Comparison of ENCODE assay signal across 11 mouse cellular contexts in the genomic region with DNA sequence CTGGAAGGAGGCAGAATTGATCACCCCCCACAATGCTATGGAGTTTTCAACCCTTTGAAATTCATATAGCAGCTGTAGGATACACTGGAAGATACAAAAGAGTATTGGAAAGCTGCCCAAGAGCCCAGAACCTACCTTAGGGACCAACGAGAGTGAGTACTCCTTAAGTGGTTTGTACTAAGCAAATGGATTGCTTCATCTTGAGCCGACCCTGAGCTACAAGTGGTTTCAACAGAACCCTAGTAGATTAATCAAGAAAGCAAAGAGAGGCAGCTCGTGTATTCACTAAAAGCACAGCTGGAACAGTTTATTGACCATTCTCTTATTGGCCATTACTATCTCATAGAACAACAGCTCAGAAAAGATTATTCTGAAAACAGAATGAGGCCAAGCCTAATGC. TPM values are rescaled to one million over a fixed set of nuclear protein-coding genes. Genes with fewer than 3 reads are reported as not detected.
DNase-seq lines count a peak whose midpoint lies in the region; ATAC-seq lines count a peak whose summit lies in the region.
"Had no signal": no experiment of that assay in that cellular context is flagged by ENCODE, and none has a peak within 500 bp of the region (broad histone marks: within the 10 kb centered on the region; RNA-seq: fewer than 3 reads in every experiment).

No protein-coding gene starts in this region.

- no peaks in the 10 kb centered on the region for H3K9me3 ChIP-seq in intestine, embryonic 14.5 days (ENCODE audit: control insufficient read depth, low read length)
- H3K9me3 ChIP-seq in intestine, embryonic 15.5 days: no peaks in the 10 kb centered on the region
- H3K9me3 ChIP-seq in embryonic facial prominence, embryonic 12.5 days: no peaks in the 10 kb centered on the region
- no peaks in the 10 kb centered on the region for H3K9me3 ChIP-seq in limb, embryonic 13.5 days
- no peaks in the 10 kb centered on the region for H3K9me3 ChIP-seq in midbrain, embryonic 14.5 days (ENCODE audit: control insufficient read depth, low read length)
- no peaks in the 10 kb centered on the region for H3K9me3 ChIP-seq in intestine, embryonic 16.5 days (ENCODE audit: control insufficient read depth, low read length)
- H3K9me3 ChIP-seq: embryonic facial prominence, embryonic 15.5 days had no signal

- H3K4me2 ChIP-seq in intestine, embryonic 14.5 days (ENCODE audit: low read length): 0 out of 2 replicates have a peak overlapping the region, but pooled peaks have one; percentile 4
- H3K4me2 ChIP-seq in intestine, embryonic 15.5 days (replicated peaks): no peak overlapping the region
- H3K4me2 ChIP-seq in embryonic facial prominence, embryonic 12.5 days (replicated peaks): peak overlapping the region; percentile 93; the same call in 1 of the 2 replicates
- H3K4me2 ChIP-seq in limb, embryonic 13.5 days (replicated peaks): peak overlapping the region; percentile 91; the same call in 1 of the 2 replicates
- H3K4me2 ChIP-seq in midbrain, embryonic 14.5 days (ENCODE audit: low read length): peak overlapping the region; percentile 77
- H3K4me2 ChIP-seq in intestine, embryonic 16.5 days (ENCODE audit: low read depth, low read length): no peak overlapping the region

- no peak overlapping the region for H3K27ac ChIP-seq in intestine, embryonic 14.5 days (ENCODE audit: low read depth)
- no peak overlapping the region for H3K27ac ChIP-seq in intestine, embryonic 15.5 days
- no peak overlapping the region for H3K27ac ChIP-seq in embryonic facial prominence, embryonic 12.5 days
- H3K27ac ChIP-seq in limb, embryonic 13.5 days: no peak overlapping the region
- no peak overlapping the region for H3K27ac ChIP-seq in midbrain, embryonic 14.5 days (replicated peaks; ENCODE audit: low read depth, low read length)
- H3K27ac ChIP-seq in intestine, embryonic 16.5 days (ENCODE audit: low read length): no peak overlapping the region
- H3K27ac ChIP-seq: embryonic facial prominence, embryonic 15.5 days had no signal

- H3K4me3 ChIP-seq in intestine, embryonic 14.5 days (ENCODE audit: low read depth, low read length): no peak overlapping the region
- H3K4me3 ChIP-seq in intestine, embryonic 15.5 days (replicated peaks): no peak overlapping the region
- no peak overlapping the region for H3K4me3 ChIP-seq in embryonic facial prominence, embryonic 12.5 days
- no peak overlapping the region for H3K4me3 ChIP-seq in limb, embryonic 13.5 days
- 0 out of 2 replicates have a peak overlapping the region, but pooled peaks have one; percentile 7 for H3K4me3 ChIP-seq in midbrain, embryonic 14.5 days (replicated peaks; ENCODE audit: low read depth, low read length)
- H3K4me3 ChIP-seq in intestine, embryonic 16.5 days (ENCODE audit: low read length): no peak overlapping the region
- H3K4me3 ChIP-seq: embryonic facial prominence, embryonic 15.5 days had no signal

- peaks cover 32% of the 10 kb centered on the region for H3K4me1 ChIP-seq in intestine, embryonic 14.5 days (replicated peaks; ENCODE audit: control insufficient read depth, insufficient read depth, low read length)
- H3K4me1 ChIP-seq in intestine, embryonic 15.5 days (replicated peaks): peaks cover 33% of the 10 kb centered on the region
- peaks cover 34% of the 10 kb centered on the region for H3K4me1 ChIP-seq in embryonic facial prominence, embryonic 12.5 days
- H3K4me1 ChIP-seq in limb, embryonic 13.5 days: peaks cover 39% of the 10 kb centered on the region
- peaks cover 54% of the 10 kb centered on the region for H3K4me1 ChIP-seq in midbrain, embryonic 14.5 days (ENCODE audit: control insufficient read depth, insufficient read depth, low read length)
- H3K4me1 ChIP-seq in intestine, embryonic 16.5 days (ENCODE audit: control insufficient read depth, insufficient read depth, low read length): peaks cover 33% of the 10 kb centered on the region

- H3K9ac ChIP-seq in intestine, embryonic 14.5 days (ENCODE audit: low read length): no peak overlapping the region
- H3K9ac ChIP-seq in intestine, embryonic 15.5 days: no peak overlapping the region
- no peak overlapping the region for H3K9ac ChIP-seq in embryonic facial prominence, embryonic 12.5 days
- no peak overlapping the region for H3K9ac ChIP-seq in limb, embryonic 13.5 days
- peak overlapping the region; percentile 0; the same call in 1 of the 2 replicates for H3K9ac ChIP-seq in midbrain, embryonic 14.5 days (replicated peaks; ENCODE audit: low read length)
- H3K9ac ChIP-seq in intestine, embryonic 16.5 days (ENCODE audit: low read depth, low read length): no peak overlapping the region
- H3K9ac ChIP-seq: embryonic facial prominence, embryonic 15.5 days had no signal

- ATAC-seq in intestine, embryonic 14.5 days (replicated peaks; ENCODE audit: low FRiP score, low TSS enrichment, low read depth): no peak
- ATAC-seq in intestine, embryonic 15.5 days: no peak
- no peak for ATAC-seq in embryonic facial prominence, embryonic 12.5 days (ENCODE audit: insufficient number of reproducible peaks, insufficient read depth, low FRiP score, low TSS enrichment)
- ATAC-seq in limb, embryonic 13.5 days (ENCODE audit: low FRiP score, low read depth): no peak
- ATAC-seq in midbrain, embryonic 14.5 days (ENCODE audit: low FRiP score, low TSS enrichment): no peak
- ATAC-seq in inflammation-experienced regulatory T-cells, adult 6 months: no peak
- no peak for ATAC-seq in frontal cortex, adult (ENCODE audit: low TSS enrichment)
- ATAC-seq in intestine, embryonic 16.5 days: no peak

- H3K27me3 ChIP-seq in intestine, embryonic 14.5 days (replicated peaks; ENCODE audit: control insufficient read depth, insufficient read depth, low read length): no peaks in the 10 kb centered on the region
- H3K27me3 ChIP-seq in intestine, embryonic 15.5 days (replicated peaks): no peaks in the 10 kb centered on the region
- H3K27me3 ChIP-seq in embryonic facial prominence, embryonic 12.5 days: no peaks in the 10 kb centered on the region
- H3K27me3 ChIP-seq in limb, embryonic 13.5 days: no peaks in the 10 kb centered on the region
- no peaks in the 10 kb centered on the region for H3K27me3 ChIP-seq in midbrain, embryonic 14.5 days (ENCODE audit: control insufficient read depth, insufficient read depth, low read length)
- no peaks in the 10 kb centered on the region for H3K27me3 ChIP-seq in intestine, embryonic 16.5 days (replicated peaks; ENCODE audit: control insufficient read depth, insufficient read depth, low read length)
- H3K27me3 ChIP-seq: embryonic facial prominence, embryonic 15.5 days had no signal

- no peak for DNase-seq in intestine, embryonic 14.5 days (ENCODE audit: low spot score)
- no peak for DNase-seq in midbrain, embryonic 14.5 days
- DNase-seq: cerebellum, adult 11-12 months; kidney, adult 18-20 months had no signal

- H3K36me3 ChIP-seq in intestine, embryonic 14.5 days (ENCODE audit: control insufficient read depth, insufficient read depth, low read length): no peaks in the 10 kb centered on the region
- H3K36me3 ChIP-seq in intestine, embryonic 15.5 days: no peaks in the 10 kb centered on the region
- H3K36me3 ChIP-seq in embryonic facial prominence, embryonic 12.5 days: no peaks in the 10 kb centered on the region
- H3K36me3 ChIP-seq in limb, embryonic 13.5 days: no peaks in the 10 kb centered on the region
- H3K36me3 ChIP-seq in midbrain, embryonic 14.5 days (ENCODE audit: control insufficient read depth, insufficient read depth, low read length): no peaks in the 10 kb centered on the region
- no peaks in the 10 kb centered on the region for H3K36me3 ChIP-seq in intestine, embryonic 16.5 days (ENCODE audit: control insufficient read depth, insufficient read depth, low read length)
- H3K36me3 ChIP-seq: embryonic facial prominence, embryonic 15.5 days had no signal

- WGBS in intestine, embryonic 14.5 days: 38% methylated on average over 3 of the region's 3 CpGs
- WGBS in intestine, embryonic 15.5 days: 32% methylated on average over 3 of the region's 3 CpGs
- 51% methylated on average over 3 of the region's 3 CpGs for WGBS in embryonic facial prominence, embryonic 12.5 days
- WGBS in limb, embryonic 13.5 days: 51% methylated on average over 3 of the region's 3 CpGs
- 68% methylated on average over 3 of the region's 3 CpGs for WGBS in midbrain, embryonic 14.5 days
- WGBS in intestine, embryonic 16.5 days: 29% methylated on average over 3 of the region's 3 CpGs

RNA-seq across cellular contexts. Expression of a gene that starts 2.3 kb away (rescaled TPM):
- polyA plus RNA-seq in intestine, embryonic 14.5 days (2014; fragmentation: Nextera tagmentation; extraction: Ambion mirVana): 66.5 and 80.3 TPM in 2 replicates
- polyA plus RNA-seq in intestine, embryonic 15.5 days (2015; fragmentation: Nextera tagmentation; extraction: Ambion mirVana): 85.5 and 90.2 TPM in 2 replicates
- polyA plus RNA-seq in embryonic facial prominence, embryonic 12.5 days (2016; fragmentation: Nextera tagmentation; extraction: Ambion mirVana): 108 TPM in 2 replicates
- polyA plus RNA-seq in limb, embryonic 13.5 days (2015; fragmentation: Nextera tagmentation; extraction: Ambion mirVana): 92.7 and 97.3 TPM in 2 replicates
- polyA plus RNA-seq in midbrain, embryonic 14.5 days (2014; fragmentation: Nextera tagmentation; extraction: Ambion mirVana): 152 and 171 TPM in 2 replicates
- 100 to 1,000 TPM; 116 to 141 (median 139) TPM for polyA plus RNA-seq in inflammation-experienced regulatory T-cells, adult 6 months (2017; shearing (Covaris generic))
- polyA plus RNA-seq in intestine, embryonic 16.5 days (2015; fragmentation: Nextera tagmentation; extraction: Ambion mirVana): 77.8 and 86.8 TPM in 2 replicates

RNA-seq across cellular contexts. Expression of a gene that starts 13.1 kb away (rescaled TPM):
- 26.4 and 30.7 TPM in 2 replicates for polyA plus RNA-seq in intestine, embryonic 14.5 days (2014; fragmentation: Nextera tagmentation; extraction: Ambion mirVana)
- 33.1 TPM in 2 replicates for polyA plus RNA-seq in intestine, embryonic 15.5 days (2015; fragmentation: Nextera tagmentation; extraction: Ambion mirVana)
- polyA plus RNA-seq in embryonic facial prominence, embryonic 12.5 days (2016; fragmentation: Nextera tagmentation; extraction: Ambion mirVana): 44.9 and 48.2 TPM in 2 replicates
- polyA plus RNA-seq in limb, embryonic 13.5 days (2015; fragmentation: Nextera tagmentation; extraction: Ambion mirVana): 32.5 and 37.0 TPM in 2 replicates
- polyA plus RNA-seq in midbrain, embryonic 14.5 days (2014; fragmentation: Nextera tagmentation; extraction: Ambion mirVana): 33.9 and 39.1 TPM in 2 replicates
- polyA plus RNA-seq in inflammation-experienced regulatory T-cells, adult 6 months (2017; shearing (Covaris generic)): 10 to 100 TPM; 18.2 to 26.5 (median 25.0) TPM
- 26.9 and 29.1 TPM in 2 replicates for polyA plus RNA-seq in intestine, embryonic 16.5 days (2015; fragmentation: Nextera tagmentation; extraction: Ambion mirVana)

RNA-seq across cellular contexts. Expression of a gene that starts 58.4 kb away (rescaled TPM):
- polyA plus RNA-seq in intestine, embryonic 14.5 days (2014; fragmentation: Nextera tagmentation; extraction: Ambion mirVana): 57.4 and 64.9 TPM in 2 replicates
- 48.4 and 53.2 TPM in 2 replicates for polyA plus RNA-seq in intestine, embryonic 15.5 days (2015; fragmentation: Nextera tagmentation; extraction: Ambion mirVana)
- polyA plus RNA-seq in embryonic facial prominence, embryonic 12.5 days (2016; fragmentation: Nextera tagmentation; extraction: Ambion mirVana): 56.4 and 60.6 TPM in 2 replicates
- 52.4 and 54.9 TPM in 2 replicates for polyA plus RNA-seq in limb, embryonic 13.5 days (2015; fragmentation: Nextera tagmentation; extraction: Ambion mirVana)
- polyA plus RNA-seq in midbrain, embryonic 14.5 days (2014; fragmentation: Nextera tagmentation; extraction: Ambion mirVana): 26.8 and 47.1 TPM in 2 replicates
- polyA plus RNA-seq in inflammation-experienced regulatory T-cells, adult 6 months (2017; shearing (Covaris generic)): 10 to 100 TPM; 34.8 to 38.2 (median 36.5) TPM
- polyA plus RNA-seq in intestine, embryonic 16.5 days (2015; fragmentation: Nextera tagmentation; extraction: Ambion mirVana): 45.1 and 49.2 TPM in 2 replicates

Comparison
In these comparisons a context has a peak if more than half of its experiments do, and no peak if none do; other contexts are left out.
1. H3K4me2 ChIP-seq: peak in intestine, embryonic 14.5 days (single experiment), embryonic facial prominence, embryonic 12.5 days (single experiment), limb, embryonic 13.5 days (single experiment) and midbrain, embryonic 14.5 days (single experiment); none in intestine, embryonic 15.5 days (single experiment) and intestine, embryonic 16.5 days (single experiment).